Mouse (Mus musculus) heart, embryonic 13.5 days (tissue): Measurements from ENCODE around the gene Gpat2. TPM values are rescaled to one million over a fixed set of nuclear protein-coding genes. Genes with fewer than 3 reads are reported as not detected.

Source experiments
- ATAC-seq: fragments of 200-750 bp; cut with Nextera tagmentation; 2 replicates; pipeline ENCODE4 v1.8.0; 2017; ENCODE audit warnings: moderate TSS enrichment; ENCODE audit not compliant: insufficient number of reproducible peaks, low FRiP score, low TSS enrichment; ENCODE audit errors: extremely low read depth
- H3K27ac ChIP-seq: fragments of 300-500 bp; sonication (generic); replicated peaks from 2 replicates; pipeline ENCODE4 v1.5.1; 2015; ENCODE audit warnings: moderate library complexity, mild to moderate bottlenecking, inconsistent platforms
- H3K27me3 ChIP-seq: fragments of 300-500 bp; sonication (generic); replicated peaks from 2 replicates; pipeline ENCODE4 v1.6.1; 2015; ENCODE audit warnings: mild to moderate bottlenecking, inconsistent platforms
- H3K36me3 ChIP-seq: fragments of 300-500 bp; sonication (generic); 2 replicates; pipeline ENCODE4 v1.6.1; 2015; ENCODE audit warnings: mild to moderate bottlenecking, inconsistent platforms
- H3K4me1 ChIP-seq: fragments of 300-500 bp; sonication (generic); 2 replicates; pipeline ENCODE4 v1.6.1; 2015; ENCODE audit warnings: inconsistent platforms
- H3K4me2 ChIP-seq: fragments of 300-500 bp; sonication (generic); 2 replicates; pipeline ENCODE4 v1.6.1; 2015; ENCODE audit warnings: inconsistent platforms, mild to moderate bottlenecking, moderate library complexity
- H3K4me3 ChIP-seq: fragments of 300-500 bp; sonication (generic); 2 replicates; pipeline ENCODE4 v1.5.1; 2015; ENCODE audit warnings: moderate library complexity, mild to moderate bottlenecking, inconsistent platforms
- H3K9ac ChIP-seq: fragments of 300-500 bp; sonication (generic); 2 replicates; pipeline ENCODE4 v1.6.1; 2015; ENCODE audit warnings: inconsistent platforms, mild to moderate bottlenecking, moderate library complexity
- H3K9me3 ChIP-seq: fragments of 300-500 bp; sonication (generic); 2 replicates; pipeline ENCODE4 v1.6.1; 2016; ENCODE audit warnings: inconsistent platforms
- WGBS: fragments of 180-500 bp; shearing (Covaris S2); methylation state at CpG from one replicate; pipeline ENCODE4 v1.1.7; 2015; ENCODE audit warnings: mixed read lengths; 5-methylcytosine and 5-hydroxymethylcytosine counted together
- polyA plus RNA-seq: library from polyadenylated mRNA; unstranded; fragments of >200 nt; fragmentation: Nextera tagmentation; extraction: Ambion mirVana; gene quantifications from 2 replicates; pipeline ENCODE4 v1.2.1, GENCODE M21; 2015

The Gpat2 gene
- polyA plus RNA-seq, 1 experiment from 2014 or later, result 0.41 TPM

DNA sequence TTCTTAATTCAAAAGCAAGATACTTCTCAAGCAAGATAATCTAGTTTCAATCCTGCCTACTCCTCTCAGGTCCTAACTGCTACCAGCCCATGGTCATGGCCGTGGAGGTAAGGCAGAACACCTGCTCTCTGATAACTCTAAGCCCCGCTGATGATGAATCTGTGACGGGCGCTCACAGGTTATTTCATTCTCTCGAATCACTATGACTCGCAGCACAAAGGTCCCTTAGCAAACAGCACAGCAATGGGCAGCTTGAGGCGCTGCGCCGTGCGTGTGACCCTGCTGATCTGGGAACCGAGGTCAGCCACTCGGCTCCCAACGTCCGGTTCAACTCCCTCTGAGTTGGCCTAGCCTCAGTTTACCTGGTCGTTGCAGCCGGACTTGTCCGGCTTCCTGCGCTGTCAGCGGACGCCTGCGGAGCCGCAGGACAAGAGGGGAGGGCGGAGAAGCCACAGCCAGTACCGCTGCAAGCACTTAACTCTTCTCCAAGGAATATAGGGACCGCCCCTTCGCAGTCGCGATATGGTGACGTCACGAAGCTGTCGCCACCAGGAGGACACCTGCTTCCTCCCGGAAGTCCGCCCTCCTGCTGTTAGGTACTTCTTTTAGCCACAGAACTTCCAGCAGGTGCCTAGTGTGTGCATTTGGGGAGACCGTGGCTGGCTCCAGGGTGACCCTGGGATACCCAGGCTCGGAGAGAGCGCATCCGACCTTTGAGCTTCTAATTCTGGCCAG is 19.2 kb downstream of the Gpat2 start, which contains the start of gene Fahd2a:
Gene Fahd2a, minus strand, starts transcription at position 511 of the 735 bp plus-strand sequence.
- ATAC-seq, result peak; percentile 74
- Histone ChIP-seq H3K4me3 (peak within 1 kb of the TSS; percentile 78), H3K27me3 (no peaks in the 10 kb centered on the region), H3K27ac (no peak within 1 kb of the TSS; the same call in 1 of the 2 replicates), H3K9me3 (no peaks in the 10 kb centered on the region), H3K9ac (peak within 1 kb of the TSS; percentile 86), H3K4me1 (peaks cover 17% of the 10 kb centered on the region), H3K36me3 (peaks cover 9% of the 10 kb centered on the region; the same call in 1 of the 2 replicates), H3K4me2 (peak within 1 kb of the TSS; percentile 85)
- 3% methylated on average over 37 of the region's 37 CpGs for WGBS

DNA sequence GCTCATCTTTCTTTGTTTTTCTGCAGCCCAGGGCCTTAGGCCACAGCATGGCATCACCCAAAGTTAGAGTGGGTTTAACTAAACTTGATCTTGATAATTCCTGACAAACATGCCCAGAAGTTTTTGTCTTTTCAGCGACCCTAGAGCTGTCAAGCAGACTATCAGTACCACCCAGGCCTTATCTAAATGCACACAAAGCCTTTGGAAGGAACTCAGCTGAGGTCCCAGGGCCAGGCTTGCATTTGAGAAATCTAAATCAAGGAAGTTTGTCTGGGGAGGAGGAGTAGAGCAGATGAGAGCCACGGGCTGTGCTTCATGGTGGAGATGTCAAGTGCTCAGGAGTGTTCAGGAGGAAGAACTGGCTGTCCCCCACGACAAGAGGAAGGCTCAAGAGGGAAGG is 21.8 kb downstream of the Gpat2 start:
- WGBS, result 17% methylated on average over 3 of the region's 3 CpGs

DNA sequence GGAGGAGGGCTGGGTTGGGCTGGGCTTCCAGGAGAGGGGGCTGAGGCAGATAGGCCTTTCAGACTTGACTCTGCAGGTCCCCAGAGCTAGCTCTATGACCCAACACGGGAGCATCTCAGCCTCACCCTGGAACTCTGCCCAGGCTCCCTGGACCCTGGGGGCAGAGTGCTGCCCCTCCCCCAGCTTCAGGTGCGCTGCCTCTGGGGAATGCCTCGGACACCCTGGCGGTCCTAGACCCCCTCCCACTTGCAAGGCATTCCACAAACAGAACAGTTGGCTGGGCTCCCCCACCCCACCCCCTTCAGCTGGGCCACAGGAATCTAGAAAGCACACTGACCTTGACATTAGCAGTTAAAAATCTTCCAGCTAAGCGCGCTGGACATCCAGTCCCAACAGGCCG is 24.7 kb downstream of the Gpat2 start:
- 20% methylated on average over 7 of the region's 7 CpGs for WGBS
- no peak overlapping the region for H3K9ac ChIP-seq
- ATAC-seq, result no peak
- H3K27me3 ChIP-seq, result peaks cover 27% of the 10 kb centered on the region
- H3K36me3 ChIP-seq, result no peaks in the 10 kb centered on the region
- no peak overlapping the region for H3K27ac ChIP-seq
- H3K4me1 ChIP-seq, result peaks cover 26% of the 10 kb centered on the region
- no peak overlapping the region for H3K4me2 ChIP-seq
- H3K4me3 ChIP-seq, result no peak overlapping the region
- no peaks in the 10 kb centered on the region for H3K9me3 ChIP-seq

More for the DNA sequence above, 21.8 kb downstream of the Gpat2 start:
- Histone ChIP-seq H3K27ac (no peak overlapping the region), H3K27me3 (peaks cover 8% of the 10 kb centered on the region), H3K4me1 (peaks cover 34% of the 10 kb centered on the region), H3K9me3 (no peaks in the 10 kb centered on the region), H3K9ac (no peak overlapping the region), H3K4me2 (no peak overlapping the region), H3K4me3 (no peak overlapping the region), H3K36me3 (no peaks in the 10 kb centered on the region)
- no peak for ATAC-seq

DNA sequence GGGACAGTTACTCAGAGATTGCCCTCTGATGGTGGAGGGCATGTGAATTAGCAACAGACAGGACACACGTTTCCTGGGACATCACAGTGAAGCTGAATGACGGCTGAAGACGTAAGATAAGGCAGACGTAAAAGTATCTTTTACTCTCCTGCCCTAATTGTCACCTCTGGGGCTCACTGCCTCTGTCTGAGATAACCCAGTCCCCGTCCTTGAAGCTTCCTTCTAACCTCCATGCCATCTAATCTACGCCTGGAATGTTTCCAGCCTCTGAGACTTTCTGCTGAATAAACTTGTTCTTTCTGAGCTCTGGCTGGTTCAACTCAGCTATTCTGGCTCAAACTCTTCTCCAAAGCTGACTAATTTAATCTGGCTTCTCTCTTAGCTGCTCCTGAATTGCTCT is 26.7 kb downstream of the Gpat2 start:
- WGBS, result 2% methylated on average over 6 of the region's 6 CpGs

DNA sequence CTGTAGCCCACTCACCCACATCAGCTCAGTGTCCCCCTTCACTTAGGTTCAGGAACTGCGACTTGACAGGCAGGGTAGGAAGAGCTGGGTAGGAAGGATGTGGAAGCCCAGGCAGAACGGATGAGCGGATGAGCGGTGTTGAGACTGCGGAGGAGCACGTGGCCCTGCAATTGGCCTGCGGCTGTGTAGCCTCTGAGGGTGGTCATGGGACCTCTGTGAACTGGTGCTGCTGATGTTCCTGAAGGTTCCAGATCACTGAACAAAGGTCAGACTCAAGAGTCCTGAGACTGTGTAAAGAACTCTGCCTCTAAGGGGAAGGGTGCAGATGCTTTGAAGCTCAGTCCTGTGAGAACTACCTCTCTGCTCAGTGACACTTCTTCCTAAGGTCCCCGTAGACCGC is 28.1 kb downstream of the Gpat2 start:
- H3K4me2 ChIP-seq, result no peak overlapping the region
- H3K4me1 ChIP-seq, result peaks cover 23% of the 10 kb centered on the region
- WGBS, result 72% methylated on average over 9 of the region's 9 CpGs
- no peaks in the 10 kb centered on the region for H3K36me3 ChIP-seq
- no peak overlapping the region for H3K4me3 ChIP-seq
- no peak overlapping the region for H3K27ac ChIP-seq
- no peak for ATAC-seq
- no peaks in the 10 kb centered on the region for H3K9me3 ChIP-seq
- peaks cover 42% of the 10 kb centered on the region for H3K27me3 ChIP-seq
- H3K9ac ChIP-seq, result no peak overlapping the region

More for the DNA sequence above, 26.7 kb downstream of the Gpat2 start:
- no peaks in the 10 kb centered on the region for H3K36me3 ChIP-seq
- no peak overlapping the region for H3K9ac ChIP-seq
- no peak overlapping the region for H3K27ac ChIP-seq
- H3K27me3 ChIP-seq, result peaks cover 32% of the 10 kb centered on the region
- no peak overlapping the region for H3K4me2 ChIP-seq
- no peak overlapping the region for H3K4me3 ChIP-seq
- ATAC-seq, result no peak
- peaks cover 23% of the 10 kb centered on the region for H3K4me1 ChIP-seq
- no peaks in the 10 kb centered on the region for H3K9me3 ChIP-seq

DNA sequence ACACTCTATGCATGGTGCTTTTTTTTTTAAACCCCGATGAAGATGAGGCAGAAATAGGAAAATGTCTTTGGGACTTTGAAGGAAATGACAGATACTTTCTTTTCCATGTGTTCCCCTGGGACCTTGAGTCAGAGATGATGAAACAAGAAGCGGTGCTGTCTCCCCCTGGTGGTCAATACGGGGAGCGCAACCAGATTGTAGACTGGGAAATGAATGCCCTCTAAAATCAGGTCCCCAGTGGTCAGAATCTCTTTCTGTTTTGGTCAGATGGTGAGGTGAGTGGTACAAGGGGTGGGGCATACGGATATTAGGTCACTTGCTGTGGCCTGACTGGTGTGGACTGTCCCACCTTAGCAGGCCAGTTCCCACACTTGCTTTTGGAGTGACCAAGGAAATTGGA is 28.8 kb downstream of the Gpat2 start:
- Histone ChIP-seq H3K4me3 (no peak overlapping the region), H3K27me3 (peaks cover 42% of the 10 kb centered on the region), H3K9ac (no peak overlapping the region), H3K9me3 (no peaks in the 10 kb centered on the region), H3K4me2 (no peak overlapping the region), H3K36me3 (no peaks in the 10 kb centered on the region), H3K4me1 (peaks cover 23% of the 10 kb centered on the region), H3K27ac (no peak overlapping the region)
- WGBS, result 7% methylated on average over 5 of the region's 5 CpGs
- ATAC-seq, result no peak

DNA sequence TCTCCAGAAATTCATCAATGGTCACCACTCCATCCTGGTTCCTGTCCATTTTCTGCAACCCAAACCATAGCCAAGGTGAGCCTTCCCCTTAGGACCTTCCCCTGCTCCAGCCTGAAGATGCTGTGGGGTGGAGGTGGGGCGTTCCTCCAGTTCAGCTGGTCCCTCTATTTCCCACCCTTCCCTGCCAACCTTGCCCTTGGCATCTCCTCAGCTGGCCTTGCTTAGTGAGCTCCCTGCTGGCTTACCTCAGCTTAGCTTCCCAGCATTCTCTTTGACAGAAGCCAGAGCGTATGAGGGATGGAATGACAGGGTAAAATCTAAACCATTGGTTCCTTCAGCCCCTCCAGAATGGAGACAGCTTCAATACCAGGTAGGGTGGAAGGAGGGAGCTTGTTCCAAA is 34.3 kb downstream of the Gpat2 start:
- no peak for ATAC-seq
- H3K27ac ChIP-seq, result no peak overlapping the region

DNA sequence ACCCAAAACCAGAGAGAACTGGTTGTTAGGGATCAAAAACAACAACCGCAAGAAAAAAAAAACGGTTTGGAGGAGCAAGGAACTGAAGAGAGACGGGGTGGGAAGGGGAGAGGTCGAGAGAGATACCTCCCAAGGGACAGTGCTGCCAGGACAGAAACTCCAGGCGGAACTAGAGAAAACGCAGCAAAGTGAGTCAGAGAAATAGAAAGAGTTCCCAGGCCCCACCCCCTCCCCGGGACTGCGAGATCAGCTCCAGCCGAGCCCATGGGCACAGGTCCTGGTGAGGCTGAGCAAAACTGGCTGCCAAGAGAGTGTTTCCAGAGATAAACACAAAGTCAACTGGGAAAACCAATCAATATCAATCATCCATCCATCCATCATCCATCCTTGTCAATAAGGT is 36.4 kb downstream of the Gpat2 start:
- no peak overlapping the region for H3K27ac ChIP-seq
- no peaks in the 10 kb centered on the region for H3K9me3 ChIP-seq
- H3K36me3 ChIP-seq, result no peaks in the 10 kb centered on the region
- H3K4me3 ChIP-seq, result no peak overlapping the region
- H3K4me2 ChIP-seq, result no peak overlapping the region
- WGBS, result 35% methylated on average over 9 of the region's 9 CpGs
- H3K9ac ChIP-seq, result no peak overlapping the region
- peaks cover 25% of the 10 kb centered on the region for H3K4me1 ChIP-seq
- H3K27me3 ChIP-seq, result peaks cover 45% of the 10 kb centered on the region
- no peak for ATAC-seq

More for the DNA sequence above, 34.3 kb downstream of the Gpat2 start:
- H3K36me3 ChIP-seq, result no peaks in the 10 kb centered on the region
- 89% methylated on average over 2 of the region's 2 CpGs for WGBS
- no peaks in the 10 kb centered on the region for H3K9me3 ChIP-seq
- H3K4me3 ChIP-seq, result no peak overlapping the region
- peaks cover 16% of the 10 kb centered on the region for H3K4me1 ChIP-seq
- peaks cover 48% of the 10 kb centered on the region for H3K27me3 ChIP-seq
- H3K4me2 ChIP-seq, result no peak overlapping the region
- H3K9ac ChIP-seq, result no peak overlapping the region

DNA sequence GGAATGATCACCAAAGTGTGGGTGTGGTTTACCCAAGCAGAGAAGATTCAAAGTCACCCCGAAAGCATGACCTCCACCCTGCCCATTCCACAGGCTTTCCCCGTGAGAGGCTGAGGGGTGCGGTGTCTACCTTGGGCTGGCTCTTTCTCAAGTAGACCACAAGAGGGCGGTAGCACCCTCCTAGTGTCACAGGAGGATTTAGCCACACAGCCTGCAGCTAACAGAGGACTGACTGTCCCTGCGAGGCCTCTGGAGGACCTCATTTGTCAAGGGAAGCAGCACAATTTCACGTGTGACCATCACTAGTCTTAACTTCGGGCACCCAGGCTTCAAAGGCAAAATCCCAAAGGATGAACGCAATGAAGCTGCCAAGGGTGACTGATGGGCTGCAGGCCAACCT is 37.3 kb downstream of the Gpat2 start:
- Histone ChIP-seq H3K9me3 (no peaks in the 10 kb centered on the region), H3K36me3 (no peaks in the 10 kb centered on the region), H3K4me2 (no peak overlapping the region), H3K4me1 (peaks cover 25% of the 10 kb centered on the region), H3K27ac (no peak overlapping the region), H3K4me3 (no peak overlapping the region), H3K9ac (no peak overlapping the region), H3K27me3 (peaks cover 40% of the 10 kb centered on the region)
- WGBS, result 7% methylated on average over 8 of the region's 8 CpGs
- ATAC-seq, result peak; percentile 53; the same call in 1 of the 2 replicates

DNA sequence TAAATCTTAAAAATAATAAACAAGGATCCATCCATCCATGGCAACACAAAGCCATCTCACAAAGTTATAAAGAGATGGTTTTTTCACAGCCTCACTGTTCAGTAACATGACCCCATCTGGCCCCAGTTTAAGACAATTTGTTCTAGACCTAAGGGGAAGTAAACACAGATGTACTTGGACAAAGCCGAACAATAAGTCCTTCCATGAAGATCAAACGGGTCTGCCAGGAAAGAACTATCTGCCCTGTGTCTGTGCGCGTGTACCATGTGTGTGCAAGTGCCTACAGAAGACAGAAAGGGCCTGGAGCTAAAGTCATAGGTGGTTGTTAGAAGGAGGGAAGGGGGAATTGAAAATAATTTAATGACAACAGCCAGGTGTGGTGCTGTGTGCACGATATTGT is 45.2 kb downstream of the Gpat2 start:
- WGBS, result 84% methylated on average over 5 of the region's 5 CpGs
- H3K9ac ChIP-seq, result no peak overlapping the region
- 0 out of 2 replicates have a peak, but pooled peaks cover 6% of the 10 kb centered on the region for H3K4me1 ChIP-seq
- no peaks in the 10 kb centered on the region for H3K9me3 ChIP-seq
- no peak overlapping the region for H3K4me2 ChIP-seq
- ATAC-seq, result no peak
- H3K36me3 ChIP-seq, result no peaks in the 10 kb centered on the region
- no peak overlapping the region for H3K4me3 ChIP-seq
- H3K27me3 ChIP-seq, result peaks cover 4% of the 10 kb centered on the region; the same call in 1 of the 2 replicates
- no peak overlapping the region for H3K27ac ChIP-seq

DNA sequence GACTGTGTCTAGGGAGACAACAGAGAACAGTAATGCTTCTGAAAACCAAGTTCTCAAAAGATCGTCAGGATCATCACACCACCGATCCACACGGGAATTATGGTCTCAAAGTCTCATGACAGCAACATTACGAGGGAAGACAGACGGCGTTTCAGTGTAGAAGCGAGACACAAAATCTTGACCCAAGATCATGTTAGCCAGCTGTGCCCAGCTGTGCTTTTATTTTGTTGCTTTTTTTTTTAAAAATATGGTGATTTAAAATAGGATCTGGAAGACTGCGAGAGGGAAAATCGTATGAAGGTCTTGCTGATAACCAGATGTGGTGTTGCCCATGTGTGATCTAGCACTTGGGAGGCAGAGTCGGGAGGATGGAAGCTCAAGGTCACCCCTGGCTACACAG is 45.7 kb downstream of the Gpat2 start:
- 77% methylated on average over 10 of the region's 10 CpGs for WGBS
- no peak for ATAC-seq
- Histone ChIP-seq H3K27ac (no peak overlapping the region), H3K4me1 (0 out of 2 replicates have a peak, but pooled peaks cover 6% of the 10 kb centered on the region), H3K4me2 (no peak overlapping the region), H3K36me3 (no peaks in the 10 kb centered on the region), H3K27me3 (no peaks in the 10 kb centered on the region; the same call in 1 of the 2 replicates), H3K4me3 (no peak overlapping the region), H3K9ac (no peak overlapping the region), H3K9me3 (no peaks in the 10 kb centered on the region)

DNA sequence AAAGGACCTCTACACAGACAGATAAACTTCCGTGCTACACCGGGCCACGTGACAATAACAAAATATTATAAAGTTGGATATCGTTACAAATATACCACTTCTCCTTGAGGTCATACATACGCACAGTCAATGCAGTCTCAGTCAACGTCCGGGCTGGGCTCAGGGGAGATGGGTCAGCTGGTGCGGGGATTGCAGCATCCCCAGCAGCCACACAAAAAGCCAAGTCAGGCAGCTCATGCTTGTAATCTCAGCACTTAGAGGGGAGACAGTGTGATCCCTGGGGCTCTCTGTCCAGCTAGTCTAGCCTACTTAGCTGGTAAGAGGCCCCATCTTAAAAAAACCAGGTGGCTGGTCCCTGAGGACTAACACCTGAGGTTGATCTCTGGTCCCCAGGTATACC is 46.3 kb downstream of the Gpat2 start:
- WGBS, result 86% methylated on average over 8 of the region's 8 CpGs
- Histone ChIP-seq H3K27me3 (no peaks in the 10 kb centered on the region; the same call in 1 of the 2 replicates), H3K9me3 (no peaks in the 10 kb centered on the region), H3K9ac (no peak overlapping the region), H3K4me3 (no peak overlapping the region), H3K4me1 (0 out of 2 replicates have a peak, but pooled peaks cover 3% of the 10 kb centered on the region), H3K4me2 (no peak overlapping the region), H3K36me3 (no peaks in the 10 kb centered on the region), H3K27ac (no peak overlapping the region)
- ATAC-seq, result no peak
